Mouse (Mus musculus) ES-Bruce4 (cell line): ENCODE data around the gene Slc7a6. TPM values are rescaled to one million over a fixed set of nuclear protein-coding genes. Genes with fewer than 3 reads are reported as not detected.
A peak's percentile ranks its signal among the peaks of the same experiment; 100 is the strongest.

Experiments
- H3K27ac ChIP-seq: 2 replicates; pipeline ENCODE4 v1.5.1; 2012; ENCODE audit warnings: low read length, inconsistent platforms; ENCODE audit not compliant: insufficient read depth
- H3K27me3 ChIP-seq: 2 replicates; pipeline ENCODE4 v1.6.1; 2012; ENCODE audit warnings: mild to moderate bottlenecking, low read length, inconsistent platforms; ENCODE audit not compliant: control insufficient read depth, poor library complexity, insufficient read depth, severe bottlenecking
- H3K36me3 ChIP-seq: 2 replicates; pipeline ENCODE4 v1.6.1; 2012; ENCODE audit warnings: inconsistent platforms, mild to moderate bottlenecking, low read length, moderate library complexity; ENCODE audit not compliant: control insufficient read depth, poor library complexity, insufficient read depth, severe bottlenecking
- H3K4me1 ChIP-seq: one replicate; pipeline ENCODE4 v1.8.1; 2011; ENCODE audit warnings: low read length; ENCODE audit not compliant: control insufficient read depth, insufficient read depth
- H3K4me3 ChIP-seq: 2 replicates; pipeline ENCODE4 v1.5.1; 2011; ENCODE audit warnings: low read depth, mild to moderate bottlenecking, low read length
- H3K9ac ChIP-seq: 2 replicates; pipeline ENCODE4 v1.6.1; 2012; ENCODE audit warnings: low read depth, mild to moderate bottlenecking, inconsistent platforms; ENCODE audit not compliant: poor library complexity, severe bottlenecking
- H3K9me3 ChIP-seq: replicated peaks from 2 replicates; pipeline ENCODE4 v1.6.1; 2012; ENCODE audit warnings: mild to moderate bottlenecking, low read length, inconsistent platforms; ENCODE audit not compliant: control insufficient read depth, poor library complexity, insufficient read depth, severe bottlenecking
- CTCF ChIP-seq: IDR thresholded peaks from one replicate; pipeline ENCODE4 v1.8.1; 2011; ENCODE audit warnings: low read depth, low read length
- EP300 ChIP-seq: IDR thresholded peaks from 2 replicates; pipeline ENCODE4 v1.6.1; 2011; ENCODE audit warnings: low read depth, low read length; ENCODE audit not compliant: insufficient read depth
- POLR2A ChIP-seq: IDR thresholded peaks from one replicate; pipeline ENCODE4 v1.8.1; 2011; ENCODE audit warnings: low read length; ENCODE audit not compliant: insufficient read depth
- polyA plus RNA-seq: library from polyadenylated mRNA; stranded (reverse); fragments of >200 nt; gene quantifications from 2 replicates; pipeline ENCODE4 v1.2.4, GENCODE M21; 2011; ENCODE audit warnings: low read depth; ENCODE audit not compliant: missing spikeins, insufficient read depth, insufficient read length

Slc7a6 gene
- polyA plus RNA-seq, 1 experiment: 82.1 TPM

DNA sequence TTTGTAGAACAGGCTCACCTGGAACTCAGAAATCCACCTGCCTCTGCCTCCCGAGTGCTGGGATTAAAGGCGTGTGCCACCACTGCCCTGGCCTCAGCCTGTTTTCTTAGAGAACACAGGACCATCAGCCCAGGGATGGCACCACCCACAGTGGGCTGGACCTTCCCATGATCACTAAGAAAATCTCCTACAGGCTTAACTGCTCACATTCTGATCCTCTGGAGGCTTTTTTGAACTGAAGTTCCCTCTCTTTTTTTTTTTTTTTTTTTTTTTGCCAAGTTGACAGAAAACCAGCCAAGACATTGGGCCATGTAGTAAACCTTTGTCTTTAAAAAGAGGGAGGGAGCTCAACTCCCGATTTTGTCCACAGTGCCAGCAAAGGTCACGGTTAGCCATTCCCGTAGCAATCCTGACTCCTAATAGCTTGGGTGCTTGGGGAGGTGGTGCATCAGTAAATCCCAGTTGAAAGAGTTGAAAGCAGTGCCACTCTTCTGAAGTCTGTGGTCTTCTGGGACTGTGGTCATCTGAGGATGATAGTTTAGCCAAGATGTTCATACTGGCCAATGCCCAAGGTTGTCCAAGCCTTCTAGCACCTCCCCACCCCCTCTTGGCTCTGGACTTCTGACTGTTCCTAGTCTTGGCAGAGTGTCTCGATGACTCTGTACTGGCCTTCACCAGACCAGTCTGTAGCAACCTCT, 20.6 kb upstream of the Slc7a6 start:
- H3K27ac ChIP-seq: no peak overlapping the region
- no peaks in the 10 kb centered on the region for H3K4me1 ChIP-seq
- H3K36me3 ChIP-seq: no peaks in the 10 kb centered on the region
- TF ChIP-seq CTCF (no peak), EP300 (no peak), POLR2A (no peak)
- no peaks in the 10 kb centered on the region for H3K27me3 ChIP-seq
- H3K9me3 ChIP-seq: no peaks in the 10 kb centered on the region
- no peak overlapping the region for H3K4me3 ChIP-seq
- H3K9ac ChIP-seq: no peak overlapping the region

DNA sequence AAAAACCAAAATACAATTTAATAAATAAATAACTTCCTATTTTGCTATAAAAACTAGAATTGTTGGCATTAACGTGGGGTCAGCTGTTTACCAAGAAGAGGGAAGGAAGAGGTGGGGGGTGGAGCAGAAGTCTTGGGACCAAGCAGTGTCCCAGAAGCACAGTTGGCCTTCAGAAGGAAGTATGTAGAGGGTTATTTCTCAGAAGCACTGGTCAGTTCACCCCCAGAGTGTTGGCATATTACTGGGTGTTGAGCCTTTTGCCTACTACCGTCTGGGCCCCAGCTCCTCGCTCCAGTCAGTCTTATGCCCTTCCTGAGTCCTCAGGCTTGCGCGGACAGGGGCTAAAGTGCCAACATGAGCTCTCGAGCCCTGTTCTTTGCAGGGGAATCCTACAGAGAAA, 19.6 kb upstream of the Slc7a6 start:
- no peaks in the 10 kb centered on the region for H3K27me3 ChIP-seq
- H3K4me1 ChIP-seq: no peaks in the 10 kb centered on the region
- no peak overlapping the region for H3K9ac ChIP-seq
- no peaks in the 10 kb centered on the region for H3K36me3 ChIP-seq
- no peak overlapping the region for H3K27ac ChIP-seq
- H3K4me3 ChIP-seq: no peak overlapping the region
- H3K9me3 ChIP-seq: no peaks in the 10 kb centered on the region
- no peak for TF ChIP-seq CTCF
- no peak for TF ChIP-seq POLR2A
- TF ChIP-seq EP300: no peak

DNA sequence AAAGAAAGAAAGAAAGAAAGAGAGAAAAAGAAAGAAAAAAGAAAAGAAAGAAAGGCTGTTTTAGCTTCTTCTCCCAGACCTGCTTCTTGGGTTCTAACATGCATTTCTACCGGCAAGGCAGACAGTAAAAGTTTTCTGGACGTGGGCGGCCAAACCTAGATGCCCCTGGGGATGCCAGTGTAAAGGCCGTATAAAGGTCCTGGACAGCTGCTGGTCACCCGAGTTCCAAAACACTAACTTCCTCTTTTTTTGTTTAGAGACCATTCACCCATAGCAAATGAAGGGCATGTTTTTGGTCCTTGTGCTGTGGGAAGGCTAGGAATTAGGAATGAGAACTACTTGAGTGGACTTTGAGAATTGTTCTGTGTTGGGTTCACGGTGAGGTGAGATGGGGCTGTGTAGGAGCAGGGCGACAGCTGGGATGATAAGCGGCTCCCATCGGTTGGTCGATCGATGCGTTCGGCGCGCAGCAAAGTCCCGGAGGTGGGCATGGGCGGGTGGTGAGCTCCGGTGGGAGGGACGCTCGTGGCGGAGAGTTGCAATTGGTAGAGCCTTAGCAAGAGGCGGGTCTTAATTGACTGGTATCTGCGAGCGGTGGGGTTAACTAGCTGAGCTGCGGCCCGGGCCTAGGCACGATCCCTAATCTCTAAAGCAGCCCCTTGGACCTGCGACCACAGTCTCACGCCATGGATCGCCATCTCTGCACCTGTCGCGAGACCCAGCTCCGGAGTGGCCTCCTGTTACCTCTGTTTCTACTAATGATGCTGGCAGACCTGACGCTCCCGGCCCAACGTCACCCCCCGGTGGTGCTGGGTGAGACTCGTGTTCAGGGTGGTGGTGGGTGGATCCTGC, 18.6 kb upstream of the Slc7a6 start, which contains the start of gene Pla2g15:
Pla2g15 (plus strand) TSS at position 599 of the 852 bp plus-strand sequence.
- Histone ChIP-seq H3K27me3 (no peaks in the 10 kb centered on the region), H3K4me1 (no peaks in the 10 kb centered on the region), H3K27ac (no peak within 1 kb of the TSS), H3K9ac (peak within 1 kb of the TSS; percentile 59), H3K9me3 (no peaks in the 10 kb centered on the region), H3K36me3 (no peaks in the 10 kb centered on the region; the same call in 1 of the 2 replicates), H3K4me3 (peak within 1 kb of the TSS; percentile 81)
- peak; percentile 51 for TF ChIP-seq POLR2A
- TF ChIP-seq CTCF: no peak
- peak; percentile 16; the same call in 1 of the 2 replicates for TF ChIP-seq EP300

DNA sequence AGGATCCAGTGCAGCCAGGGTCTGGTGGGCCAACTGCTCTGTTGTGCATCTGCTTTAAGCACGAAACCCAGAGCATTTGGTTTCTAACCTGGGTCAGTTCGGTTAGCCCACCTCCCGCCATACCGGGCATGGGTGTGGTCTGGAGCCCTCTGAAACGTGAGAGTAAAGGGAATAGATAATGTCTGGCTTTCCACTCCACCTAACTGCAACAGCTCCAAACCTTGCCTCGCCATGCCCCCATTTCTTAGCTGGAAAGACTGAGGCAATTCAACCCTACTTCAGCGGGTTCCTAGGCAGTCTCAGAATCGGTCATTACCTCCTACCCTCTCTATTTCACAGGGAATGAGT, 18.0 kb upstream of the Slc7a6 start:
- Histone ChIP-seq H3K27me3 (no peaks in the 10 kb centered on the region), H3K9me3 (no peaks in the 10 kb centered on the region), H3K4me1 (no peaks in the 10 kb centered on the region), H3K27ac (no peak overlapping the region), H3K9ac (peak overlapping the region; percentile 59), H3K36me3 (no peaks in the 10 kb centered on the region; the same call in 1 of the 2 replicates), H3K4me3 (peak overlapping the region; percentile 81)
- TF ChIP-seq CTCF (no peak), POLR2A (no peak), EP300 (no peak)

DNA sequence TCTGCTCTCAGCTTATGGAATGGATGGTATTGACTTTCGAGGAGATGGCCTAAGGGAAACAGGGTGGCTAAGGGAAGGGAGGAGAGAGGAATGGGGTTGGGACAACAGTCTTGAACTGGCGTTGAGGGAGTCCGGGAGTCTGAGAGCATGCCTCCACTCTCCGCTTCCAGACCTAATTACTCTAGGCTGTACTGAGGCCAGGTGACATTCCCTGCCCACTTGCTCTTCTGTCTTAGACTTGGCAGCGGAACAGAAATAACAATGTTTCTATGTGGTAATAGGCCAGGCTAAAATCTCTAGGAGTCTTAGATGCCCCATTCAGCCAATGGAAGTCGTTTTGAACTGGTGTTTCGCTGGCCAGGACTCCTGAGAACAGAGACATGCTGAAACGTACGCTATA, 17.6 kb upstream of the Slc7a6 start:
- no peak for TF ChIP-seq POLR2A
- TF ChIP-seq CTCF: no peak
- TF ChIP-seq EP300: no peak
- H3K4me1 ChIP-seq: no peaks in the 10 kb centered on the region
- H3K9me3 ChIP-seq: no peaks in the 10 kb centered on the region
- no peak overlapping the region for H3K27ac ChIP-seq
- H3K9ac ChIP-seq: peak overlapping the region; percentile 59
- no peaks in the 10 kb centered on the region for H3K27me3 ChIP-seq
- peak overlapping the region; percentile 81 for H3K4me3 ChIP-seq
- no peaks in the 10 kb centered on the region; the same call in 1 of the 2 replicates for H3K36me3 ChIP-seq
